Mouse (Mus musculus): ENCODE results near the gene Ghsr. TPM values are rescaled to one million over a fixed set of nuclear protein-coding genes. Genes with fewer than 3 reads are reported as not detected.

The Ghsr gene
- total RNA-seq, 2 experiments from 2014 or later, result not detected

- DNase-seq (ENCODE audit: low spot score in 2 of 2), result no peak
These were observed 35.3 kb downstream of the Ghsr start for GRCm38 (mm10) chr3:27406440-27406839.

GRCm38 (mm10) chr3:27408564-27408963, 37.4 kb downstream of the Ghsr start:
- no peak for DNase-seq (ENCODE audit: low spot score in 2 of 2)

- DNase-seq (ENCODE audit: low spot score in 2 of 2), result no peak
These were observed 40.1 kb downstream of the Ghsr start for GRCm38 (mm10) chr3:27411286-27411685.

- DNase-seq (ENCODE audit: low spot score in 2 of 2), result no peak
These were observed 42.4 kb downstream of the Ghsr start for GRCm38 (mm10) chr3:27413566-27413965.

- no peak for DNase-seq (ENCODE audit: low spot score in 2 of 2)
These were observed 45.6 kb downstream of the Ghsr start for GRCm38 (mm10) chr3:27416786-27417185.

- DNase-seq (ENCODE audit: low spot score in 2 of 2), result no peak
These were observed 47.5 kb downstream of the Ghsr start for GRCm38 (mm10) chr3:27418602-27419001.

GRCm38 (mm10) chr3:27421980-27422379, 50.8 kb downstream of the Ghsr start:
- DNase-seq (ENCODE audit: low spot score in 2 of 2), result no peak

- DNase-seq (ENCODE audit: low spot score in 2 of 2), result no peak
These were observed 51.4 kb downstream of the Ghsr start for GRCm38 (mm10) chr3:27422521-27422920.

GRCm38 (mm10) chr3:27424049-27424667, 53.0 kb downstream of the Ghsr start:
- no peak for DNase-seq (ENCODE audit: low spot score in 2 of 2)

- no peak for DNase-seq (ENCODE audit: low spot score in 2 of 2)
These were observed 56.3 kb downstream of the Ghsr start for GRCm38 (mm10) chr3:27427406-27427805.

Other genes with a start within 250 kb of the Ghsr start
- 10 to 100 TPM; 20.6 to 26.5 TPM for gene Ect2, start 217.5 kb upstream of the Ghsr start, total RNA-seq (2021)
- 100 to 1,000 TPM; 103 to 113 TPM for gene Nceh1, start 188.4 kb upstream of the Ghsr start, total RNA-seq (2021)
- 10 to 100 TPM in 1 of 2 experiments, 1 to 10 TPM in 1; 9.3 to 10.2 TPM for gene Tnfsf10, start 54.3 kb upstream of the Ghsr start, total RNA-seq (2021)

All from adrenal gland, postnatal 4 days (tissue).